Mouse (Mus musculus): ENCODE results near the gene Rhbdf1.

- TF ChIP-seq POLR2A (IDR thresholded peaks at IDR 0.05; ENCODE audit: low read depth, low read length) (no peak), CTCF (IDR thresholded peaks at IDR 0.05; ENCODE audit: extremely low read depth, insufficient read length, insufficient replicate concordance, low read depth, low read length) (no peak)
Observed at GRCm38 (mm10) chr11:32266776-32267175, 44.7 kb upstream of the Rhbdf1 start.
